Mouse (Mus musculus): ENCODE data around the gene Snx32. TPM values are rescaled to one million over a fixed set of nuclear protein-coding genes. Genes with fewer than 3 reads are reported as not detected.
A peak's percentile ranks its signal among the peaks of the same experiment; 100 is the strongest.
"Not testable (repeated sequence)": the region's sequence is repeated elsewhere in the genome, so short reads cannot be mapped to it uniquely, and the experiment has no call there.

The Snx32 gene
- polyA plus RNA-seq, 1 experiment, result 92.3 TPM

DNA sequence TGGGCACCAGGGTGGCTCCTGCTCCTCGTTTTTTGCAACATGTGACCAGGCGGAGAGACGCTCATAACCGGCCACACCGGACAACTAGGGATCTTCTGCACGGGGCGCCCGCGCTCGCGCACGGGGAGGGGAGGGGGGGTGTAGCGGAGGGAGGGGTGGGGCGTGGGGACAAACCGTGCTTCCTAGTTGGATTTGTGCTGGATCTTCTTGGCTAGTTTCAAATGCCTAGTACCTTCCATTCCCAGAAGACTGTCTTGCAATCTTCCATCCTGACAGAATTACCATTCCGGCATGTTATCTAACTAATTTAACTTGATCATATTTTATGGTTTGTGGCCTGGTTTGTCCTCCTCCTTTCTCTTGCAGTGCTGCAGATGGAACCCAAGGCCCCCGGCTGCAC lies 6.7 kb downstream of the Snx32 start, which contains the start of gene 1700020D05Rik:
Gene 1700020D05Rik (minus strand): TSS at position 101 of the 400 bp plus-strand sequence.
- no peak for DNase-seq (ENCODE audit: low read depth)
- TF ChIP-seq POLR2A (IDR thresholded peaks at IDR 0.05; ENCODE audit: borderline replicate concordance, extremely low read depth, insufficient read depth, insufficient read length, poor library complexity, severe bottlenecking) (no peak), CTCF (IDR thresholded peaks at IDR 0.05; ENCODE audit: borderline replicate concordance, extremely low read depth, insufficient read depth, insufficient read length) (no peak)

DNA sequence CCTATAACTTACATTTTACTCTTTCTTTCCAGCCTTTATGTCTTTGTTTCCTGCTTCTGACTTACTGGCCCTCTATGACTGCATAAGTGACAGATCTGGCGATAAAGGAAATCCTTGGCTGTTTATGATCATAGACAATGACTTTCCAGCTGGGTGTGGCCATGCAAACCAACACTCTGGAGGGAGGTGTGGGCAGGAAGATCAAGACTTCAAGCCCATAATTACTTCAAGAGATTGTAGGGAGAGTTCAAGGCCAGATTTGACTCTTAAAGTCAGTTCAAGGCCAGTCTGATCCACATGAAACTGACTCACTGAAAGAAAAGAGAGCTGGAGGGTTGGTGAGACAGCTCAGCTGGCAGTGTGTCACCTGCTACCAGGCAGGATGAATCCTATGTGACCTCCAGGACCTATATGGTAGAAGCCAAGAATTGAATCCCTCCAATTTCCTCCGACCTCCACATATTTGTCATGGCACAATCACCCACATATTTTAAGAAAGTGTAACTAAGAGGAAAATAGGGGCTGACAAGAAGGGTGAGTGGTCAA lies 9.9 kb downstream of the Snx32 start:
- DNase-seq (ENCODE audit: low read depth), result no peak
- no peak for TF ChIP-seq POLR2A (IDR thresholded peaks at IDR 0.05; ENCODE audit: borderline replicate concordance, extremely low read depth, insufficient read depth, insufficient read length, poor library complexity, severe bottlenecking)
- TF ChIP-seq CTCF (IDR thresholded peaks at IDR 0.05; ENCODE audit: borderline replicate concordance, extremely low read depth, insufficient read depth, insufficient read length), result no peak

DNA sequence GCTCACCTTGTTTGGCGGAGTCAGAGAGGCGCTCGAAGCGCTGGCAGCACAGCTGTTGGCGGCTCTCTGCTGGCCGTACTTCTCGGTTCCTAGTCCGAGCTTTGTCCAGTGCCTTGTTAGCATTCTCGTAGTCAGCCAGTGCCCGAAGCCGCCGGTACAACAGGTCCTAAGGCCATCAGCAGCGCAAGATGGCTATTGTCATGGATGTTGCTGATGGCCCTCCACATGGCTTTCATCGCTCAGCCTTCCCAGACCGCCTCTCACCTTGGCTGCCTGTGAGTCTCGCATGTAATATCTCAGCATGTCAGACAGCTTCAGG lies 14.3 kb downstream of the Snx32 start:
- no peak for TF ChIP-seq CTCF (IDR thresholded peaks at IDR 0.05; ENCODE audit: borderline replicate concordance, extremely low read depth, insufficient read depth, insufficient read length)
- DNase-seq (ENCODE audit: low read depth), result no peak

DNA sequence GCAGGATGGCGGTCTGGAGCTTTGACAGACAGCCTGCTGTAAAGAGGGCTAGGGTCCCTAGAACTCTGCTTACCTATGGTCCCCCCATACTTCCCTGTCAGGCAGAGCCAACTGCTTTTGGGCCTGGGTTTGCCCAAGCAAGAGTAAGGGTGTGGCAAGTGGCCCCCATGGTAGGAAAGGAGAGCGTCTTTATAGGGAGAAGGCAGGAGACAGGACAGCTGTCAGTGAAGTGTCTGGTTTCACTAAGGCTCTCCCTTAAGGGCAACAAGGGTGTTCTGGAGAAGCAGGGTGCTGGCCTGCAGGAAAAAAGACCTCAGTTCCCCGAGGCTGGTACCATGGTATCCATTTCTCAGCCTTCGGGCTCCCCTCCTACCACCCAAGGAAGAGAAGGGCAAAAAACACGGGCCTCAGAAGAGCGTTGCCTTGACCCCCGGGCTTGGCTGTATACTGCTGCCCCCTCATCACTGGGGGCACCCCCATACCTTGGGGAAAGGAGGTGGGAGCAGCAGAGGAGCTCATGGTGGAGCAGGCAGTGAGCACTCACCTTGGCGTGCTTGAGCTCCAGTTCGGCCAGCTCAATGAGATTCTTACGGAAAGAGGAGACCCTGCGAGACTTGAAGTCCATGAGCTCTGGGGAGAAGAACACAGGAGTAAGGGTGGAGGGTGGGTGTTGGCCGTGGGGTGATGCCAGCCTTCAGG lies 14.8 kb downstream of the Snx32 start:
- no peak for DNase-seq (ENCODE audit: low read depth)
- TF ChIP-seq POLR2A (IDR thresholded peaks at IDR 0.05; ENCODE audit: borderline replicate concordance, extremely low read depth, insufficient read depth, insufficient read length, poor library complexity, severe bottlenecking) (no peak), CTCF (IDR thresholded peaks at IDR 0.05; ENCODE audit: borderline replicate concordance, extremely low read depth, insufficient read depth, insufficient read length) (no peak)

DNA sequence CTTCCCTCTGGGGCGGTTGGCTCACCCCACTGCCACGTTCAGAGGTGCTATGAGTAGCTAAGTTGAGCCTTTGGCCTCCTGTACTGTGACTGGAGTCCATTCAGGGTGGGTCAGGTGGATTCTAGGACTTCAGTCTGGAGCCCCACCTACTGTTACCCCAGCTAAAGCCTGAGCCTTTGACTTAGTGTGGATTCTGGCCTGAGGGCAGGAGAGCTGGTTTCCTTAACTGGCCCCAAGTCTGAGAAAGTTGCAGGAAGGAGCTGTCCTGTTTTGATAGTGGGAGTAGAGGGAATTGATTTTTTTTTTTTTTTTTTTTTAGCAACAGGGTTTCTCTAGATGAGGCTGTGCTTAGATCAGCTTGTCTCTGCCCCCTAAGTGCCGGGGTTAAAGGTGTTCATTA lies 16.0 kb downstream of the Snx32 start:
- no peak for DNase-seq (ENCODE audit: low read depth)
- TF ChIP-seq CTCF (IDR thresholded peaks at IDR 0.05; ENCODE audit: borderline replicate concordance, extremely low read depth, insufficient read depth, insufficient read length) (no peak), POLR2A (IDR thresholded peaks at IDR 0.05; ENCODE audit: borderline replicate concordance, extremely low read depth, insufficient read depth, insufficient read length, poor library complexity, severe bottlenecking) (no peak)

DNA sequence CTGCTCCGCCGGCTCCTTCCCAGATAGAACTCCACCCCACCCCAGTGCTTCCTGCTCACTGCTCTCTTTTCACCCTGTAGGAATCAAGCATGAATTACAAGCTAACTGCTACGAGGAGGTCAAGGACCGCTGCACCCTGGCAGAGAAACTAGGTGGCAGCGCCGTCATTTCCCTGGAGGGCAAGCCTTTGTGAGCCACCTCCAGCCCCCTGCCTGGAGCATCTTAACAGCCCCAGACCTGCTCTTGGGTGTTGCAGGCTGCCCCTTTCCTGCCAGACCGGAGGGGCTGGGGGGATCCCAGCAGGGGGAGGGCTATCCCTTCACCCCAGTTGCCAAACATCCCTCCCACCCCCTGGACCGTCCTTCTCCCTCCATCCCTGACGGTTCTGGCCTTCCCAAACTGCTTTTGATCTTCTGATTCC lies 17.0 kb downstream of the Snx32 start:
- not testable (repeated sequence) for DNase-seq (ENCODE audit: low read depth)

DNA sequence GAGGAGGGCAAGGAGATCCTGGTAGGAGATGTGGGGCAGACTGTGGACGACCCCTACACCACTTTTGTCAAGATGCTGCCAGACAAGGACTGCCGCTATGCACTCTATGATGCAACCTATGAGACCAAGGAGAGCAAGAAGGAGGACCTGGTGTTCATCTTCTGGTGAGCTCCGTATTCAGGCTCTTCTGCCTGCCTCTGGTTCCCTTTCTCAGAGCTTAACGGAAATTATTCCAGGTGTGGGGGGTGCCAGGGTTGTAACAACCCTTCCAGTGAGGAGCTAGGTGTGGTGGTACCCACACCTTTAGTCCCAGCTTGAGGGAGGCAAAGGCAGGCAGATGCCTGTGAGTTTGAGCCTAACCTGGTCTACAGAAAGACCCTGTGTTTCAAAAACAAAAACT lies 17.7 kb downstream of the Snx32 start:
- TF ChIP-seq POLR2A (IDR thresholded peaks at IDR 0.05; ENCODE audit: borderline replicate concordance, extremely low read depth, insufficient read depth, insufficient read length, poor library complexity, severe bottlenecking) (no peak), CTCF (IDR thresholded peaks at IDR 0.05; ENCODE audit: borderline replicate concordance, extremely low read depth, insufficient read depth, insufficient read length) (no peak)
- DNase-seq (ENCODE audit: low read depth), result no peak

DNA sequence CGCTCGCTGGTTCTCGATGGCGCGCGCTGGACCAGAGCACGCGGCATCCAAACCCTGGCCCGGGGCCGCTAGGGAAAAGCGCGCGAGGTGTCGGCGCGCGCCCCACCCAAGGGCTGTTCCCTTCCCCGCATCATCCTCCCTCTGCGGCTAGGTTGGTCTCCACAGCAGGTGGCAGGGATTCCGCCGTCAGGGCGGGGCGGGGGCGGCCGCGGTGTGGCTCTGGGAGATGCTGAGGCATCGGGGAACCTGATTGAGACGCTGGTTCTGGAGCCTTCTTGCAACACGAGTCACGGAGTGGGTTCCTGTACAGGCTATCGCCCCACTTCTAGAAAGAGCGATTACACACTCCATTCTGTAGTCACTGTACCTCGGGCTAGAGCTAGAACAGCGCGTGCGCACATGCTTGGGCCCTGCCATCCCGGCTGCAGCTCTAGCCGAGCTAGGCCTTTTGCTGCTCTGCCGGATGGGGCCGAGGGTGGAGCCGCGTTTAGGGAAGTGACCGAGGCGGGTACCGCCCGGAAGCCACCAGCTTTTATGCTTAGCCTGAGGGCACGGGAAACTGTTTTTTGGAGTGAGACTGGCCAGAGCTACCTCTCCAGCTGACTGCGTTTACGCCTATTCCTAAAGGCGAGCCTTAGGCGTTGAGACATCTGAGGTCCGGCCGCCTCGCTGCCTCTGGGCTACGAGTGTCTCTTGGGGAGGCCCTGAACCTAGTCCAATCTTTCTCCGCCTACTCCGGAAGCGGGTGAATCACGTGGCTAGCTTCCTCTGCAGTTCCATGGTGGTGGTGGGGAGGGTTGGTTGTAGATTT lies 19.2 kb downstream of the Snx32 start:
- DNase-seq (ENCODE audit: low read depth), result peak; percentile 87
- TF ChIP-seq CTCF (IDR thresholded peaks at IDR 0.05; ENCODE audit: borderline replicate concordance, extremely low read depth, insufficient read depth, insufficient read length), result no peak
- TF ChIP-seq POLR2A (IDR thresholded peaks at IDR 0.05; ENCODE audit: borderline replicate concordance, extremely low read depth, insufficient read depth, insufficient read length, poor library complexity, severe bottlenecking), result no peak

DNA sequence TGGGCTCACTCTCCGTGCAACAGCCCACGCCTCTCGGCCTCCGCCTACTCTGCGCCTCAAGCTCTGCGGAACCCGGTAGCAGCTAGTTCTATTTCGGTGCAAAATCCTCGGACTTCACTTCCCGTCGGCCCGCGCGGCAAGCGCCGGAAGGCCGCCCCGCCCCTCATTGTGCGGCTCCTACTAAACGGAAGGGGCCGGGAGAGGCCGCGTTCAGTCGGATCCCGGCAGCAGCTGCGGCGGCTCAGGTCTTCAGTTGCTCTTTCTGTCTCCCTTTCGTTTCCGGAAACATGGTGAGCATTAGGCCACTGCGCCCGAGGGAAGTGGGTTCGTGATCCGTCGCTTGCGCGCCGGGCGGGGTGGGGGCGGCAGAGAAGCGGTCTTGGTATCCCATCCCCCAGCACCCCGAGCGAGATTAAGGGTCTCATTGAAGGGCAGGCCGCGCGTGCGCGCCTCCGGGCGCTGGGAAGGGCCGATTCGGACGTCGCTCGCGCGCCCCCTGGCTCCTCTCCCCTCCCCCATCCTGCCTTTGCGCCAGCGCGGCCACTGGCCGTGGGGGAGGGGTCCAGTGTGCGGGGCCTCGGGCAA lies 19.9 kb downstream of the Snx32 start, which contains the start of gene Cfl1:
Gene Cfl1 (plus strand): TSS at position 143 of the 585 bp plus-strand sequence.
- peak; percentile 99 for DNase-seq (ENCODE audit: low read depth)
- TF ChIP-seq CTCF (IDR thresholded peaks at IDR 0.05; ENCODE audit: borderline replicate concordance, extremely low read depth, insufficient read depth, insufficient read length) (no peak), POLR2A (IDR thresholded peaks at IDR 0.05; ENCODE audit: borderline replicate concordance, extremely low read depth, insufficient read depth, insufficient read length, poor library complexity, severe bottlenecking) (peak; percentile 89)

DNA sequence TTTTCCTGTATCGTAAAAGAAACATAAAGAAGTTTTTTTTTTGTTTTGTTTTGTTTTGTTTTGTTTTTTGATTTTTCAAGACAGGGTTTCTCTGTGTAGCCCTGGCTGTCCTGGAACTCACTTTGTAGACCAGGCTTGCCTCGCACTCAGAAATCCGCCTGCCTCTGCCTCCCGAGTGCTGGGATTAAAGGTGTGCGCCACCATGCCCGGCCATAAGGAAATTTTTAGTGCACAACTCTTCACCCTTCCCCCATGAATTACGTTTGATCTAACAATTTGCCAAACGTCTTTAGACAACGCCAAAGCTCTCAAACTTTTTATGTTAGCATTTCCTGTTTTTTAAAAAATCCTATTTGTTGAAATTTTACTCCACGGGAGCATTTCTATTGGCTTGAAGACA lies 20.6 kb downstream of the Snx32 start:
- not testable (repeated sequence) for DNase-seq (ENCODE audit: low read depth)

DNA sequence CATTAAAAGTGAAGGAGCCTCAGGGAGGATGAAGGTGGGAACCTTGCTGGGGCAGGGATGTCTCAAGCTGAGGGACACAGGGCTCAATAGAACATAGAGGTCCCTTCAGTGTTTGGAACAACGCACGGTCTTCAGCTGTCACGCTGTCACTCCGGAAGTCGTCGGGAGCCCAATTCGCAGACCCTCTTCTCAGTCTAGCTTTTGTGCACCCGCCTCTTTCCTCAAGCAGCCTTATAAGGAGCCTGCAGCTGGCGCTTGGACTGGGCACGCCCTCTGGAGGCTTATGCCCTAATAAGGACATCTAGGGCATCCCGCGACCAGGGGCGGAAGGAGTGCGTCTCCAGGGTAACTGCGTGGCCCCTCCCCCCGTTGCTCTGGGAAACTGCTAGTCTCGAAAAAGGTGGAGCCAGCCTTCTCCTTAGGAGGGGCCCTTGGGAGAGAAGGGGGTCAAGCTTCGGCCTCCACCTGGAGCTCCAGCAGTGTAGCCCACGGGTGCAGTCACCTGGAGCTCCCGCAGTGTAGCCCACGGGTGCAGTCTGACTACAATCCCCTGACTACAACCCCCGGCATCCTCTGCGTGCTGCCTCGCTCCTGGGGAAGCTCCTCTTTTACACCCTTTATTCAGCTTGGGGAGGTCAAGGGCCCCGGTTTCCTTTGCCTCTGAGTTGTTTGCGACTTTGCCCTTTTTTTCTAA lies 21.3 kb downstream of the Snx32 start:
- TF ChIP-seq CTCF (IDR thresholded peaks at IDR 0.05; ENCODE audit: borderline replicate concordance, extremely low read depth, insufficient read depth, insufficient read length) (peak; percentile 12; the same call in 1 of the 2 replicates), POLR2A (IDR thresholded peaks at IDR 0.05; ENCODE audit: borderline replicate concordance, extremely low read depth, insufficient read depth, insufficient read length, poor library complexity, severe bottlenecking) (peak; percentile 45; the same call in 1 of the 2 replicates)
- DNase-seq (ENCODE audit: low read depth), result peak; percentile 98

Measured in brain, embryonic 14.5 days (tissue).